Mouse (Mus musculus) midbrain, embryonic 14.5 days (tissue): ENCODE data around the gene Dnmt3c. TPM values are rescaled to one million over a fixed set of nuclear protein-coding genes. Genes with fewer than 3 reads are reported as not detected.
A peak's percentile ranks its signal among the peaks of the same experiment; 100 is the strongest.
"Not testable (repeated sequence)": the region's sequence is repeated elsewhere in the genome, so short reads cannot be mapped to it uniquely, and the experiment has no call there.

ENCODE experiments used
- ATAC-seq: fragments of 200-750 bp; cut with Nextera tagmentation; 2 replicates; pipeline ENCODE4 v1.8.0; 2017; ENCODE audit warnings: moderate number of reproducible peaks, moderate library complexity; ENCODE audit not compliant: low FRiP score, low TSS enrichment
- DNase-seq: peaks from one replicate; pipeline ENCODE4 v3.0.0-alpha.2; 2015
- H3K27ac ChIP-seq: fragments of 300-500 bp; sonication (generic); replicated peaks from 2 replicates; pipeline ENCODE4 v1.5.1; 2014; ENCODE audit warnings: mild to moderate bottlenecking, low read depth, low read length, moderate library complexity
- H3K27me3 ChIP-seq: fragments of 300-500 bp; sonication (generic); 2 replicates; pipeline ENCODE4 v1.6.1; 2014; ENCODE audit warnings: low read length, control low read depth, mixed read lengths; ENCODE audit not compliant: control insufficient read depth, insufficient read depth
- H3K36me3 ChIP-seq: fragments of 300-500 bp; sonication (generic); 2 replicates; pipeline ENCODE4 v1.6.1; 2014; ENCODE audit warnings: low read length, control low read depth; ENCODE audit not compliant: control insufficient read depth, insufficient read depth
- H3K4me1 ChIP-seq: fragments of 300-500 bp; sonication (generic); 2 replicates; pipeline ENCODE4 v1.6.1; 2014; ENCODE audit warnings: mild to moderate bottlenecking, antibody characterized with exemption, low read length, control low read depth; ENCODE audit not compliant: control insufficient read depth, insufficient read depth
- H3K4me2 ChIP-seq: fragments of 300-500 bp; sonication (generic); 2 replicates; pipeline ENCODE4 v1.6.1; 2014; ENCODE audit warnings: mild to moderate bottlenecking, low read length, moderate library complexity
- H3K4me3 ChIP-seq: fragments of 300-500 bp; sonication (generic); replicated peaks from 2 replicates; pipeline ENCODE4 v1.5.1; 2014; ENCODE audit warnings: low read depth, low read length
- H3K9ac ChIP-seq: fragments of 300-500 bp; sonication (generic); replicated peaks from 2 replicates; pipeline ENCODE4 v1.6.1; 2014; ENCODE audit warnings: mild to moderate bottlenecking, low read length, moderate library complexity
- H3K9me3 ChIP-seq: fragments of 300-500 bp; sonication (generic); 2 replicates; pipeline ENCODE4 v1.6.1; 2016; ENCODE audit warnings: low read length, control low read depth, mixed read lengths; ENCODE audit not compliant: control insufficient read depth
- WGBS: fragments of 180-500 bp; shearing (Covaris S2); extraction: QIAGEN DNeasy Blood & Tissue Kit; methylation state at CpG from one replicate; pipeline ENCODE4 v1.1.7; 2014; 5-methylcytosine and 5-hydroxymethylcytosine counted together
- polyA plus RNA-seq: library from polyadenylated mRNA; unstranded; fragments of >200 nt; fragmentation: Nextera tagmentation; extraction: Ambion mirVana; gene quantifications from 2 replicates; pipeline ENCODE4 v1.2.1, GENCODE M21; 2014

The Dnmt3c gene
- polyA plus RNA-seq, 1 experiment from 2014 or later = 0.17 TPM

DNA sequence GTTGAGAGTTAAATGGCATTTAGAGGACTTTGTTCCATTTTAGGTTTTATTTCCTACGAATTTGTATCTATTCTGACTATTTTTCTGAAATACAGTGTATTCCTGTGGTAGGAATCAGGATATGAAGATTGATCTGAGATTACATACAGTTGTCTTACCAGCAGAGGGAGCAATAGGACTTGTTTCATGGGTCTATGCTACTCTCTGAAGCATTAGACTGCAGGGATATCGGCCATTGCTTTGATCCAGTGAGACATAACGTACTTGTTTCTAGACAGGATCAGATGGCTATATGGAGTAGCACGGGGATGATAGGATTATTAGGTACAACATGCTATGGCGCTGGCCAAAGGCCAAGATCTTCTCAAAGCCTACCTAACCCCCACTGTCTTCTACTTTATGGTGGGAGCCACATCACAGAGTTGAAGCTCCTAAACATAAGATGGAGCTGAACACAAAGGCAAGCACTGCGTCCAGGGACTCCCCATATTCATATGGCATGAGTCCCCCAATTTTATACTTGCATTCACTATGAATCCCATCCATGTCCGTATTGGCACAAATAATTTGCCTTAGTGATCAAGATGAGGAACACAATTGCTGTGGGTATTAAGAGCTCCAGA lies 27.6 kb upstream of the Dnmt3c start:
- no peak overlapping the region for H3K4me2 ChIP-seq
- no peaks in the 10 kb centered on the region for H3K4me1 ChIP-seq
- no peak overlapping the region for H3K9ac ChIP-seq
- 65% methylated on average over 7 of the region's 7 CpGs for WGBS
- peak; percentile 37; the same call in 1 of the 2 replicates for ATAC-seq
- no peak overlapping the region for H3K4me3 ChIP-seq
- no peaks in the 10 kb centered on the region for H3K9me3 ChIP-seq
- H3K36me3 ChIP-seq = peaks cover 12% of the 10 kb centered on the region; the same call in 1 of the 2 replicates
- no peak overlapping the region for H3K27ac ChIP-seq
- H3K27me3 ChIP-seq = no peaks in the 10 kb centered on the region
- DNase-seq = peak; percentile 92

DNA sequence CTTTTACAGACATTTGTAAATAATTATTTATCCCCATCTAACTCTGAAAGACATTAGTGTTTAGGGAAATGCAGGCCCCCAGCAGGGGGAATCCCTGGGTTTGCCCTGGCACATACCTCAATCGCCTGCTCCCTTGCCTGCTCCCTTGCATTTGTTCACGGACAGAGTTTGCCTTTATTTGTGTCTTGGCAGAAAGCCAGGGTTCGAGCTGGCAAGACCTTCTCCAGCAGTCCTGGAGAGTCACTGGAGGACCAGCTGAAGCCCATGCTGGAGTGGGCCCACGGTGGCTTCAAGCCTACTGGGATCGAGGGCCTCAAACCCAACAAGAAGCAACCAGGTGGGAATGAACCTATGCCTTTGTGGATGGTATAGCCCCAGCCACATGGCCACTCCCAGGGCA lies 26.3 kb upstream of the Dnmt3c start:
- Histone ChIP-seq H3K4me3 (no peak overlapping the region), H3K9me3 (no peaks in the 10 kb centered on the region), H3K4me1 (no peaks in the 10 kb centered on the region), H3K4me2 (no peak overlapping the region), H3K27ac (no peak overlapping the region), H3K36me3 (0 out of 2 replicates have a peak, but pooled peaks cover 7% of the 10 kb centered on the region), H3K27me3 (no peaks in the 10 kb centered on the region), H3K9ac (no peak overlapping the region)
- peak; percentile 25 for DNase-seq
- 63% methylated on average over 5 of the region's 5 CpGs for WGBS
- ATAC-seq = no peak

DNA sequence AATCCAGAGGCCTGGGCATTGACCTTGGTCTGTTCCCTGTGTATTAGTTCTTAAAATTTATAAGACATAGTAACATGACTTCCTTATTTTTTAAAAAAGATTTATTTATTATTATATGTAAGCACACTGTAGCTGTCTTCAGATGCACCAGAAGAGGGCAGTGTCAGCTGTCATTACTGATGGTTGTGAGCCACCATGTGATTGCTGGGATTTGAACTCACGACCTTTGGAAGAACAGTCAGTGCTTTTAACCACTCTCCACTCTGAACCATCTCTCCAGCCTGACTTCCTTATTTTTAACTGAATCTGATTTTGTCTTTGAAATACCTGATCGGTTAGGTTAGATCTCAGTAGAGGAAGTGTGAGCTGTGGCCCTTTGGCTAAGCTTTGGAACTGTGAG lies 23.8 kb upstream of the Dnmt3c start:
- Histone ChIP-seq H3K4me1 (no peaks in the 10 kb centered on the region), H3K36me3 (peaks cover 14% of the 10 kb centered on the region; the same call in 1 of the 2 replicates), H3K9me3 (no peaks in the 10 kb centered on the region), H3K27me3 (no peaks in the 10 kb centered on the region), H3K4me2 (no peak overlapping the region), H3K27ac (no peak overlapping the region), H3K4me3 (no peak overlapping the region), H3K9ac (no peak overlapping the region)
- WGBS = 92% methylated on average over 2 of the region's 2 CpGs
- ATAC-seq (no peak), DNase-seq (no peak)

- not testable (repeated sequence) for ATAC-seq, H3K4me1 ChIP-seq, DNase-seq, H3K27me3 ChIP-seq, H3K4me2 ChIP-seq, H3K9ac ChIP-seq, H3K4me3 ChIP-seq, H3K9me3 ChIP-seq, H3K27ac ChIP-seq
- peaks cover 23% of the 10 kb centered on the region for H3K36me3 ChIP-seq
- 89% methylated on average over 1 of the region's 1 CpGs for WGBS
Observed at GRCm38 (mm10) chr2:153675364-153675763, 21.1 kb upstream of the Dnmt3c start.

- ATAC-seq (no peak), DNase-seq (no peak)
- Histone ChIP-seq H3K4me2 (no peak overlapping the region), H3K4me1 (no peaks in the 10 kb centered on the region), H3K27ac (no peak overlapping the region), H3K4me3 (no peak overlapping the region), H3K9me3 (no peaks in the 10 kb centered on the region), H3K9ac (no peak overlapping the region), H3K27me3 (no peaks in the 10 kb centered on the region), H3K36me3 (peaks cover 23% of the 10 kb centered on the region)
- 93% methylated on average over 6 of the region's 6 CpGs for WGBS
Observed at GRCm38 (mm10) chr2:153676944-153677343, 19.5 kb upstream of the Dnmt3c start.

- Histone ChIP-seq H3K27ac (no peak overlapping the region), H3K4me3 (no peak overlapping the region), H3K4me1 (no peaks in the 10 kb centered on the region), H3K9ac (no peak overlapping the region), H3K36me3 (peaks cover 23% of the 10 kb centered on the region), H3K4me2 (no peak overlapping the region), H3K27me3 (no peaks in the 10 kb centered on the region), H3K9me3 (no peaks in the 10 kb centered on the region)
- ATAC-seq = no peak
- 88% methylated on average over 7 of the region's 7 CpGs for WGBS
- DNase-seq = no peak
Observed at GRCm38 (mm10) chr2:153677550-153677949, 18.9 kb upstream of the Dnmt3c start.

- Histone ChIP-seq H3K9me3 (no peaks in the 10 kb centered on the region), H3K4me2 (no peak overlapping the region), H3K36me3 (peaks cover 20% of the 10 kb centered on the region), H3K4me1 (no peaks in the 10 kb centered on the region), H3K9ac (no peak overlapping the region), H3K4me3 (no peak overlapping the region), H3K27me3 (no peaks in the 10 kb centered on the region), H3K27ac (no peak overlapping the region)
- ATAC-seq = no peak
- DNase-seq = no peak
- 96% methylated on average over 1 of the region's 1 CpGs for WGBS
Observed at GRCm38 (mm10) chr2:153679959-153680358, 16.5 kb upstream of the Dnmt3c start.

DNA sequence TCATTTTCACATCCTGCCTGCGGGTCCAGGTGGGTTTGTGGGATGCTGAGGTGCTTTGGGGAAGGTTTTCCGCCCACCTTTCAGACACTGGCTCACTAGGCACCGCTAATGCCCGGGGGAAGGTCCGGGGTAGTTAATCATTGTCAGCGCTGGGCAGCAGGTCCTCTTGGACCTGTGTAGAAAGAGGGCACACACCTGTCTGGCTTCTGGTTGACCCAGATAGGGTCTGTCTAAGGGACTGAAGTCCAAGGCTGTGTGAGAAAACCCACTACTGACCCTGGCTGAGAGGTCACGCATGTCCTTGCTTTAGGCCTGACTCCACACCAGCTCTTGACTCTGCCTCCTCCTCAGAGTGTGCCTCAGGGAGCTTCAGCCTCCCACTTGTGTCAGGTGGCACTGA lies 3.0 kb upstream of the Dnmt3c start:
- H3K4me1 ChIP-seq, H3K9ac ChIP-seq, H3K4me3 ChIP-seq, H3K27ac ChIP-seq, H3K4me2 ChIP-seq, H3K36me3 ChIP-seq, ATAC-seq, H3K9me3 ChIP-seq, DNase-seq, H3K27me3 ChIP-seq: not testable (repeated sequence)
- 90% methylated on average over 6 of the region's 7 CpGs for WGBS

DNA sequence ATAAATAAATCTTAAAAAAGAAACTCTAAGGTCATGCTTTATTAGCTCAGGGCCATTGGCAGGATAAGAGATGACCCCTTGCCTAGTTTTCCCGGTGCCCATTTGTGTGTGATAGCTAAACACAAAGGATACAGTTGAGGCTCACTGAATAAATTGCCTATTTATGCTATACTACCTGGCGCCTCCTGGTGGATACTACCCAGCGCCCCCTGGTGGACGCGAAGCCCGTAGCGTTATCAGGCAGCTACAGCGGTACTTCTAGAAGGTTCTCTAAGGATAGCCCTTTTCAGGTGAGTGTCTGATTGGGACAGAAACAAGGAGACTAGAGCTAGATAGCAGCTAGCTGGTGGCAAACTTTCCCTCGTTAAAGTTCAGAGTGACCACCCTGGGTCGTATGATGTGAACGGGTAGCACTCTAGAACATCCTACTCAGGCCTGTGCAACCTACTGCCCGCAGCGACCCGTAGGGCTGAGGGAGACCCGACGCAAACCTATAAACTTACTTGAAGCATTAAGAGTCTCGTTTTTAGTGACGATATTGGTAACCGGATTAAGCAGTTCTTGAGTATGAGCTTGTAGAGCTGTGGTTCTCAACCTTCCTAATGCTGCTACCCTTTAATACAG lies 1.9 kb upstream of the Dnmt3c start:
- Histone ChIP-seq H3K9ac (no peak overlapping the region), H3K4me2 (no peak overlapping the region), H3K9me3 (no peaks in the 10 kb centered on the region), H3K4me1 (no peaks in the 10 kb centered on the region), H3K27me3 (no peaks in the 10 kb centered on the region), H3K36me3 (no peaks in the 10 kb centered on the region), H3K27ac (no peak overlapping the region), H3K4me3 (no peak overlapping the region)
- 66% methylated on average over 19 of the region's 19 CpGs for WGBS
- ATAC-seq = no peak
- DNase-seq = peak; percentile 21
